Mouse (Mus musculus): ENCODE results near the gene Tut4. TPM values are rescaled to one million over a fixed set of nuclear protein-coding genes. Genes with fewer than 3 reads are reported as not detected.
A peak's percentile ranks its signal among the peaks of the same experiment; 100 is the strongest.

Tut4 gene
- polyA plus RNA-seq, 1 experiment, result not detected

DNA sequence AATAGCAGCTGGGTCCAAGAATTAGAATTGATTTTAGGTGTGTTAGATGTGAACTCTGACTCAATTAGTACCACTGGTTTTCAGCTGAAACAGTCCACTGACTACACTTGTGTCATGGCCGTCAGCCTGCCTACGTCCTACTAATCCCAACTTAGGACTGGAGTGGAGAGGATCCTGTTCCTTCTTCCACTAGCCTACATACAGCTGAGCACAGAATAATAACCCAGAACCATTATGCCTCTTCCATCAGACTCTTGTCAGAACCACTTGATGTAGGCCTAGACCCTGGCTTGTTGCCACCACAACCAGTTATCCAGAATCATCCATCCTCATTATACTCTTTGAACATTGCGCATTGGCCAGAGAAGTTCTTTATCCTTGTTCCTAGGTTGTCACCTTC is 24.4 kb upstream of the Tut4 start:
- no peaks in the 10 kb centered on the region; the same call in 1 of the 2 replicates for H3K4me1 ChIP-seq (ENCODE audit: control insufficient read depth, insufficient read depth, low read length)
- no peak for TF ChIP-seq POLR2A (IDR thresholded peaks at IDR 0.05; ENCODE audit: insufficient read depth, low read depth, low read length)
- TF ChIP-seq CTCF (IDR thresholded peaks at IDR 0.05; ENCODE audit: insufficient read depth, low read depth, low read length), result no peak
- WGBS, result 99% methylated on average over 3 of the region's 3 CpGs
- H3K4me3 ChIP-seq (ENCODE audit: insufficient read depth, low read depth, low read length), result no peak overlapping the region
- no peak overlapping the region for H3K27ac ChIP-seq (ENCODE audit: insufficient read depth, low read depth, low read length)

DNA sequence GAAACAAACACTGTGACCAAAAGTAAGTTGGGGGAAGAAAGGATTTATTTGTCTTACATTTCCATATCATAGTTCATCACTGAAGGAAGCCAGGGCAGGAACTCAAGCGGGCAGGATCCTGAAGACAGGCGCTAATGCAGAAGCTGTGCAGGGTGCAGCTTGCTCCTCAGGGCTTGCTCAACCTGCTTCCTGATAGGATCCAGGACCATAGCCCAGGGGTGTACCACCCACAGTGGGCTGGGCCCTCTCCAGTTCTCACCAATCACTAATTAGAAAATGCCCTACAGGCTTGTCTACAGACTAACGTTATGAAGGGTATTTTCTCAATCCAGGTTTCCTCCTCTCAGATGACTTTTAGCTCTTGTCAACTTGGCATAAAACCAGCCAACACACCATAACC is 23.6 kb upstream of the Tut4 start:
- H3K27ac ChIP-seq (ENCODE audit: insufficient read depth, low read depth, low read length), result no peak overlapping the region
- H3K4me3 ChIP-seq (ENCODE audit: insufficient read depth, low read depth, low read length), result no peak overlapping the region
- WGBS, result 96% methylated on average over 3 of the region's 3 CpGs
- TF ChIP-seq CTCF (IDR thresholded peaks at IDR 0.05; ENCODE audit: insufficient read depth, low read depth, low read length) (no peak), POLR2A (IDR thresholded peaks at IDR 0.05; ENCODE audit: insufficient read depth, low read depth, low read length) (no peak)
- H3K4me1 ChIP-seq (ENCODE audit: control insufficient read depth, insufficient read depth, low read length), result no peaks in the 10 kb centered on the region; the same call in 1 of the 2 replicates

GRCm38 (mm10) chr4:108436225-108436624 is 23.0 kb upstream of the Tut4 start:
- TF ChIP-seq POLR2A (IDR thresholded peaks at IDR 0.05; ENCODE audit: insufficient read depth, low read depth, low read length), result no peak
- no peak for TF ChIP-seq CTCF (IDR thresholded peaks at IDR 0.05; ENCODE audit: insufficient read depth, low read depth, low read length)
- H3K27ac ChIP-seq (ENCODE audit: insufficient read depth, low read depth, low read length), result no peak overlapping the region
- H3K4me3 ChIP-seq (ENCODE audit: insufficient read depth, low read depth, low read length), result no peak overlapping the region
- WGBS, result 96% methylated on average over 1 of the region's 1 CpGs
- no peaks in the 10 kb centered on the region; the same call in 1 of the 2 replicates for H3K4me1 ChIP-seq (ENCODE audit: control insufficient read depth, insufficient read depth, low read length)

DNA sequence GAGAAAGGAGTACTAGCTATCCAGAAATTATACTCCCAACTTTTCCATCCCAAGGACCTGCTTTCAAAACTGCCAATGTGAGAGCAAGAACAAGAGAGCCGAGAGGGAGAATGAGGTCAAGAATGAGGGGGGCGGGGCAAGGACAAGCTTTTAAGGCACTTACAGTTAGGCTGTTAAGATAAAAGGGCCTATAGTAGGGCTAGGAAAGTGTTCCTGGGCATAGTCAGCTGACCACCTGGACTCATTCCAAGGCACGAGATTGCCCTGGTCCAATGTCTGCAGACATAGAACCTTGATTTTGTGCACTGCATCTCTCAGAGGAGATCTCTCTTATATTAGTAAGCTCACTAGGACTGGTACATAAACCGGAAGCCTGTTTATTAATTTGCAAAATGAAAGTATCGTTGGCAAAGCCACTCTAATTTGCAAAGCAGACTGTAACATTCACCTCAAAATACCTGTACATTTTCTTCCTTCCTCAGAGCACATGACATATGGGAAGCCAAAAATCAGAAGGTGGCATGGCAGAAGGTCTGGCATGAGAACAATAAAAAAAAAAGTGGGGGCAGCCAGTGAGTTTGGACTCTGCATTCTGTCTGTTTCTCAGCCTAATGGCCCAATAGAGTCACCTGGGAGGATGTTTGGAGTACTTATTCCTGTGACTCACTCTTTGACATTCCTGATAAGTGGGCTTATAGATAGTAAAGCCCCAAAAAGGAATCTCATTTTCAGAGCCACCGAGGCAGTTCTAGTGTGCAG is 21.0 kb upstream of the Tut4 start:
- H3K27ac ChIP-seq (ENCODE audit: insufficient read depth, low read depth, low read length), result no peak overlapping the region
- no peak for TF ChIP-seq CTCF (IDR thresholded peaks at IDR 0.05; ENCODE audit: insufficient read depth, low read depth, low read length)
- TF ChIP-seq POLR2A (IDR thresholded peaks at IDR 0.05; ENCODE audit: insufficient read depth, low read depth, low read length), result no peak
- H3K4me1 ChIP-seq (ENCODE audit: control insufficient read depth, insufficient read depth, low read length), result no peaks in the 10 kb centered on the region
- WGBS, result 71% methylated on average over 6 of the region's 6 CpGs
- H3K4me3 ChIP-seq (ENCODE audit: insufficient read depth, low read depth, low read length), result no peak overlapping the region

GRCm38 (mm10) chr4:108448091-108448490 is 11.1 kb upstream of the Tut4 start:
- Histone ChIP-seq H3K4me3 (ENCODE audit: insufficient read depth, low read depth, low read length) (no peak overlapping the region), H3K27ac (ENCODE audit: insufficient read depth, low read depth, low read length) (no peak overlapping the region), H3K4me1 (ENCODE audit: control insufficient read depth, insufficient read depth, low read length) (no peaks in the 10 kb centered on the region)
- WGBS, result 40% methylated on average over 7 of the region's 7 CpGs
- TF ChIP-seq POLR2A (IDR thresholded peaks at IDR 0.05; ENCODE audit: insufficient read depth, low read depth, low read length), result no peak
- no peak for TF ChIP-seq CTCF (IDR thresholded peaks at IDR 0.05; ENCODE audit: insufficient read depth, low read depth, low read length)

DNA sequence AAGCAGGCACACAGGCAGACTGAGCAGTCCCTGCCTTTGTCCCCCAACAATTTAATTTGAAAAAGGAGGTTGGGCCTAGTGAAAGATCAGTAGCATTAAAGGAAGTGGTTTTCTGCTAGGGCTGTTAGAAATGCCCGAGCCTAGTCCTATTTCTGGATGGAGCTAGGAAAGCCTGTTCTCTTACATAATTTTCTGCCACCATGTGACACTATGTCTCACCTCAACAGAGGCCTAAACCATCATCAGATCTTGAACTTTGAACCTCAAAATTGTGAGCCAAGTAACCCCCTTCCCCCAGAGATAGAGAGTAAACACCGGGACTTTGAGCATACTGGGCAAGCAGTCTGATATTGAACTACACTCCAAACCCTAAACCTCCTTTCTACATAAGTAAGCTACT is 3.2 kb upstream of the Tut4 start:
- WGBS, result 82% methylated on average over 2 of the region's 2 CpGs
- no peak for TF ChIP-seq POLR2A (IDR thresholded peaks at IDR 0.05; ENCODE audit: insufficient read depth, low read depth, low read length)
- TF ChIP-seq CTCF (IDR thresholded peaks at IDR 0.05; ENCODE audit: insufficient read depth, low read depth, low read length), result no peak
- H3K27ac ChIP-seq (ENCODE audit: insufficient read depth, low read depth, low read length), result no peak overlapping the region
- no peak overlapping the region for H3K4me3 ChIP-seq (ENCODE audit: insufficient read depth, low read depth, low read length)
- no peaks in the 10 kb centered on the region for H3K4me1 ChIP-seq (ENCODE audit: control insufficient read depth, insufficient read depth, low read length)

DNA sequence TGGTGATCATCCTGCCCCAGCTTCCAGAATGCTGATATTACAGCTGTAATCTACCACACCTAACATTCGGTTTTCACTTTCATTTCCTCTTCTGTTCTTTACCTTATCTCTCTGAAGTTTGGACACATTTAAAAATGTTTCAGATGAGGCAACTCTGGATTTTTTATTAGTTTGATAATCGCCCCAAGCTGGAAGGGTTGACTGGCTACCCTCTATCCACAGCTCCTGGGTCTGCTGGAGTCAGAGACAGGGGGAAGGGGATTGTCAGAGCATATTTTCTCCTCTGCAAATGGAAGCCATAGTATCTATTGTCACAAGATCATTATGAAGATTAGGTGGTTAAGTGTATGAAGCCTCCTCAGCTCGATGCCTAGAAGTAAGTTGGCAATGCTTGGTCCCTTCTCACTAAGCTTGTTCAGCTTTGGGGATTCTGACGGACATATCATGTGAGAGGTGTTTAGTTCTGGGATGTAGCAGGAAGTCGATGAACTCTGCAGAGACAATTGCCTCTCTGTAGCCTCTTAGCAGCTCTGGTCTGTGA is 955 bp upstream of the Tut4 start:
- TF ChIP-seq POLR2A (IDR thresholded peaks at IDR 0.05; ENCODE audit: insufficient read depth, low read depth, low read length) (no peak), CTCF (IDR thresholded peaks at IDR 0.05; ENCODE audit: insufficient read depth, low read depth, low read length) (no peak)
- Histone ChIP-seq H3K4me3 (ENCODE audit: insufficient read depth, low read depth, low read length) (no peak overlapping the region), H3K27ac (ENCODE audit: insufficient read depth, low read depth, low read length) (peak overlapping the region; percentile 51), H3K4me1 (ENCODE audit: control insufficient read depth, insufficient read depth, low read length) (no peaks in the 10 kb centered on the region)
- 31% methylated on average over 5 of the region's 5 CpGs for WGBS

DNA sequence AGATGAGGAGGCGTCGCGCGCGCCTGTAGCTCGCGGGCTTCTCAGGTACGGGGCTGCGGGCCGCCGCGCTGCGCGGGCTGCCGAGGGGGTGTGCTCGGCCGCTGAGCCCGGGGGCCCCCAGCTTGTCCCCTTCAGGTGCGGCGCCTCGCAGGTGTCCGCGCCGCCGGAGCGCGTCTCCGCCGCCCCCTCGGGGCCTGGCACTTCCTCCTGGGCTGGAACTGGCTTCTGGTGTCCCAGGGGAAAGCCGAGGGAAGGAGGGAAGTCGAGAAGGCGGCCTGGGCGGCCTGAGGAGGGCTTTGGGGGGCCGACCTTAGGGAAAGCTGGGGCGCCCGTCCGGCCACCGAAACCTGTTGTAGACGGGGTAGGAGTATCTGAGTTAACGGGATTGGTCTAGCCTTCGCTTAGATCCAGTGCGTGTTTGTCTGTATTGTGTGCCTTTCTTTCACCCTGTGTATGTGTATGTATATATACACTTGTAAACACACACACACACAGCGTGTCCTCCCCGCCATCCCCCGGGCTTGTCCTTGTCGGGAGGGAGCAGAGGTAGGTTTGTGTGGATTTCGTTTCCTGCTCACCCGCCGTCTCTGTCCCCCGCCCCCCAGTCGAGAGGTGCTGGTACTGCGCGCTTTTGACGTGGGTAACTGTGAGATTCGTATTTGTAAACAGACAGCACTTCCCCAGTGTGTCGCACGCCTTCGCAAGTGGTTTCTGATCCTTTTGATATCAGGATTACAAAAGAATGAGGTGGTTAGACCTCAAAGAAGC is 1.1 kb downstream of the Tut4 start:
- TF ChIP-seq POLR2A (IDR thresholded peaks at IDR 0.05; ENCODE audit: insufficient read depth, low read depth, low read length), result no peak
- no peak for TF ChIP-seq CTCF (IDR thresholded peaks at IDR 0.05; ENCODE audit: insufficient read depth, low read depth, low read length)
- Histone ChIP-seq H3K27ac (ENCODE audit: insufficient read depth, low read depth, low read length) (peak overlapping the region; percentile 6; the same call in 1 of the 2 replicates), H3K4me3 (ENCODE audit: insufficient read depth, low read depth, low read length) (peak overlapping the region; percentile 79), H3K4me1 (ENCODE audit: control insufficient read depth, insufficient read depth, low read length) (no peaks in the 10 kb centered on the region)
- 1% methylated on average over 54 of the region's 59 CpGs for WGBS
